Mouse (Mus musculus) urinary bladder, postnatal 14 days (tissue): ENCODE measurements around the gene Plcb2.
A peak's percentile ranks its signal among the peaks of the same experiment; 100 is the strongest.

Experiments used
- DNase-seq: peaks from one replicate; pipeline ENCODE4 v3.0.0; 2021; ENCODE audit warnings: low spot score

The Plcb2 gene

GRCm38 (mm10) chr2:118685088-118685487 is 43.1 kb downstream of the Plcb2 start:
- DNase-seq: no peak

DNA sequence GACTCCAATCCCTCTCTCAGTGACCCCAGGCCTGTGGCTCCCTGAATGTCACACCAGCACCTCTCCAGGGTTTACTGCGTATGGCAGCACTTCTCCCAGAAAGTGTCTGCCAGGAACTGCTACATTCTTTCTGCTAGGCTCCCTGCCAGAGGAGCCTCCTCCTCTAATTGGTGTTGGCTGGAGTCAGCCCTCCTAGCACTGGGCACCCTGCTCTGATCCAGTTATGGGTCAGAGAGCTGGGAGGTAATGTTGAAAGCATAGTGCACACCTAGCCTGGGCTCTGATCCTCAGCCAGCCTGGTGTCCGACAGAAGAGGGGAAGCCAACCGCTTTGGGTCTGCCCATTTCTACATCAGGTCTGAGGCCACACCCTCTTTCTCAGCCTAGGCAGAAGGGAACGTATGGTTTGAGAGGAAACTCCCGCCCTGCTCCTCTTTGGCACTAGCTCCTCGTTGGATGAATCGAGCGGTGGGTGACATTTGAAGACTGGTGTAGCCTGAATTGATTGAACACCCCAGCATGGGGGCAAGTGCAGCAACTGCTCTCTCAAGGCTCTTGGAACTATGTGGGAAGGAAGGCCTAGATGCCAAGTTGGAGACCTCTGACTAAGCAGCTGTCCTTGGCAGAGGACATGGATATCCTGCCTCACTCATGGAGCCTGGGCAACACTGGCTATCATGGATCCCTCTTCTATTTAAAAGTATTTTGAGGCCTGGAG is 45.5 kb downstream of the Plcb2 start:
- no peak for DNase-seq

GRCm38 (mm10) chr2:118680926-118681325 is 47.3 kb downstream of the Plcb2 start:
- DNase-seq: no peak

- no peak for DNase-seq
Measured at GRCm38 (mm10) chr2:118679577-118679976, 48.7 kb downstream of the Plcb2 start.

- peak; percentile 61 for DNase-seq
Measured at GRCm38 (mm10) chr2:118677817-118678216, 50.4 kb downstream of the Plcb2 start.

DNA sequence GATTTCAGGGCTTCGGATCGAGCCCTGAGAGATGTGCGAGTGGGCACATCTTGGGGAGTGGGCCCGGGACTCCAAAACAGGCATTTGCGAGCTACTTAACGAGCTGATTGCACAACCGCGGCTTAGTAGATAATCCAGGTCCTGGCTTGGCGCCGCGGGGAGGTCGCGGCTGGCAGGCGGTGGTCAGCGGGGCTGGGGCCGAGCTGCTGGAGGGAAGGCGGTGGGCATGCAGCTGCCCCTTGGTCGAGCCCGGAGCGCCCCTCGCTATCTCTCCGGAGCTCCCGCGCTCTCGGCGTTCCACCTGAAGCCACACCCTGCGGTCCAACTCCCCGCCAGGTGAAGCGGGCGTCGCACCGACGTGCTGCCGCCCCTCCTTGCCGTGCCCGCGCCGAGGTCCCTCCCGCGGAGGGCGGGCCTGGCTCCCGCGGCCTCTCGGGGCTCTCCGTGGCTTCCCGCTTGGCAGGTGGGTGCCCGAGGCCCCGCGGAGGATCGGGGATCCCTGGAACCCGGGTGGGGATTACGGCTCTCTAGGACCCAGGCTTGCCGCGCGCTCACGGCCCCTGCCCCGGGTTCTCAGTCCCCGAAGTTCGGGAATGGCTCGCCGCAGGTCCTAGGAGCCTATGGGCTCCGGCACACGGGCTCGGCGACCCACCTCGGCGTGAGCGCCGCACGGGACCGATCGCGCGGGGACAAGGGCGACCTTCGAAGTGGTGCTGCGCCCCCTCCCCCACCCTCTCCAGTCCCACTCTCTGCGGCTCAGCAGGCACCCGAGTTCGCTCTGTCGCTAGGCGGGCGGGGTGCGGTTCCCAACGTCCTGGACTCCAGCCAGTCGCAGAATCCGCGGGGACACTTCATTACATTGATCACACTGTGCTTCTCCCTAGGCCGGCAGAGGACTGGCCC is 51.1 kb downstream of the Plcb2 start:
- peak; percentile 60 for DNase-seq

DNA sequence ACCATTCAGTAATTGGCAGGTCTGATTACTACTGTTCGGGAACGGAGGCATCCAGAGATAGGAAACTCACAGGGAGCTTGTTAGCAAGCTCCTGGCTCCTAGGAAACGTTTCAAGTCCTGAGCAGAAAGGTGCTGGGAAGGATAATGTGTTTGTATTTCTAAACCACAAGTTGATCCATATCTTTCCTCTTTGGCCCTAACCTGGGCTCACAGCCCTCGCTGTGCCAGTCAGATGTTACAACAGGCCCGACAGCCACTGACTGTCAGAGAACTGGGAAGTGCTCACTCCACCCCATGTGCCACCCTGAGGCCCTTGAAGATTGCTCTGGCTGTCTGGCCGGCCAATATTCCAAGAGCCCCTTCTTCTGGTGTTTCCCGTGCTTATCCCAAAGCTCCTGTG is 53.7 kb downstream of the Plcb2 start:
- DNase-seq: peak; percentile 61

GRCm38 (mm10) chr2:118673686-118674465 is 54.4 kb downstream of the Plcb2 start:
- peak; percentile 57 for DNase-seq

- no peak for DNase-seq
Measured at GRCm38 (mm10) chr2:118671728-118672127, 56.5 kb downstream of the Plcb2 start.

GRCm38 (mm10) chr2:118669785-118670184 is 58.5 kb downstream of the Plcb2 start:
- DNase-seq: no peak

GRCm38 (mm10) chr2:118669245-118669644 is 59.0 kb downstream of the Plcb2 start:
- DNase-seq: peak; percentile 35

DNA sequence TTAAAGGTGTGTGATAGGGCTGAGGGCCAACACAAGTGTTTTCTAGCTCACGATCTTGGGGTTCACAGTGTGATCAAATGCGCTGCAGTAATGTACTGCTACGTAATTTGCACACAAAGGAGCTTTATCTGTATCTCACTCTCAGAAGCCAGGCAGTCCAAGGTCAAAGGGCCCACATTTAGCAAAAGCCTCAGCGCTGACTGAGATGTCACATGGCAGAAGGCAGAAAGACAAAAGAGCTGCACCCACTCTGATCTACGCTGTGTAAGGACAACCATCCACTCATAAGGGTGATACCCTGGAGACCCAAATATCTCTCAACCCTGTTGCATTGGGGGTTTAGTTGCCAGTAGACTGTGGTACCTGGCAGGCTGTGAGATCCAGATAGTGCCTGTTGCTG is 61.1 kb downstream of the Plcb2 start:
- no peak for DNase-seq

DNA sequence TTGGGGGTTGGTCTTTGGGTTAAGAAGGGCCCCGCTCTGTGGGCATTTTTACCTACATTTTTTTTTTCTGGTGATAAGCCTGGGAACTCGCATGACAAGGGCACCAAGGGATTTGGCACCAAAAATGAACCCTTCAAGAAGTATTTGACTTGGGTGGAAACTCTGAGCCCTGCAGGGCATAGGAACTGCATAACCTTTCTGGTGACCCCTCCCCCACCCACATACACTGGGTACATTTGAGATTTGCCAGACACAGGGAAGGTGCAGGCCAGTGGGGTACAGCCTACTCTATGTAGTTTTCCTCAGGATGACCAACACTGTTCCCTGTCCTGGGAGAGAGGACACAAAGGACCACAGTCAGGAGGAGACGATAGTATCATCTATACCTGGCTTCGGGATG is 62.6 kb downstream of the Plcb2 start:
- no peak for DNase-seq

GRCm38 (mm10) chr2:118664975-118665516 is 63.2 kb downstream of the Plcb2 start:
- DNase-seq: peak; percentile 40

DNA sequence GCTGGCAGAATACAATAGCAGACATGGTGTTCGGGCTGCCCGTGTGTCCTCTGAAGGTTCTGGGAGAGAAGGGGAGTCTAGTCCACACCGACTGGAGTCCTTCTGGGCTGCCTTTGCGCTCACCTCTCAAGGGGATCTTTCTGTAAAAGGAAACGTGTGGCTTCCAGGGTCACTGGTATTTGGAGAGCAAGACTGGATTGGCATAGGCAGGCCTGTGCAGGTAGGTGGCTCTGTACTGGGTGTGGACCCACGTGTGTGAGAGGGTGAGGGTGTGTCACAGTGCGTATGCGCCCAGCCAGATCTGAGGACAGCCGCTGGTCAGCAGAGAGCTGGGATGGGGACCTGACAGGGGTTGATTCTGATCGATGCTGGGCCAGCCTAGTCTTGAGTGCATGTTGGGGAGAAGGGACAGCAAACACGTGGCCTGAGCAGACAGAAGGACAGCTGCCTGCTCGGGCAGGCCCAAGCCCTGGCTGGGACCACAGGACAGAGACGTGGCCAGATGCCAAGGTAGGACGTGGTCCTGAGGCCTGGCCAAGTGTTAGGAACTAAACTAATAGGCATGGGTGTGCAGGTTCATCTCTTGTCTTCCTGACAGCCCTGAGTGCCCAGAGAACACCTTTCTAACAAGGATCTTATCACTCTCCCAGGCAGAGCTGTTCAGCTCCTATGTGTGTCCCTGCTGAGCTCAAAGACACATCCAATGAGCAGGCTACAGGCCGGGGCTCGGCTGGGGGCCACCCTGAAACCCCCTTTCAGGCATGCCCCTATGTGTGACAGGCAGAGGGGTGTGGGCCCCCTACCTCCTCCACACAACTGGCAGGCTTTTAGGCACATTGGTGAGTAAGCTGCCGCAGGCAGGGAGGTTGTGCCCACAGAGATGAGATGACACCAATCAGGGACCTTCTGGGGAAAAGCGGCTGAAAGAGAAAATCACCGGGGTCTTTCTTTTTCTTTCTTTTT is 64.2 kb downstream of the Plcb2 start:
- peak; percentile 87 for DNase-seq

GRCm38 (mm10) chr2:118662902-118663803 is 65.1 kb downstream of the Plcb2 start, which contains the start of gene Pak6:
Gene Pak6, plus strand, starts transcription at chr2:118663303.
- peak; percentile 47 for DNase-seq

DNA sequence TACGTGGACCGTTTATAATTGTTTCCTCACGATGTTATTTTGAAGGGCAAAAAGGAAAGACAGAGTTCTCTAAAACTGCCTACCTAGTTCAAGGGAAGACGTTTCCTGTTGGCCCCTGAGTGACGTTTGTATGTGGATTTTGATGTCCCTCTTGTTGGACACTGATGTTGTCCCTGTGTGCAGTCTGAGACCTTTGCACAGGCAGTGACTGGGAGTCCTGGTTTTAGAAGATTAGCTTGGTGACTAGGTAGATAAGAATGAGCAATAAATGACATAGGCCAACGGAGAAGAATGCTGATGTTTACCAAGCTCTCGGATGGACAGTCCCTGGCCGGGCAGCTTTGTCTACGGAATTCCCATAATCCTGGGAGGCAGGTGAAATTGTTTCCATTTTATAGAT is 66.3 kb downstream of the Plcb2 start:
- no peak for DNase-seq

DNA sequence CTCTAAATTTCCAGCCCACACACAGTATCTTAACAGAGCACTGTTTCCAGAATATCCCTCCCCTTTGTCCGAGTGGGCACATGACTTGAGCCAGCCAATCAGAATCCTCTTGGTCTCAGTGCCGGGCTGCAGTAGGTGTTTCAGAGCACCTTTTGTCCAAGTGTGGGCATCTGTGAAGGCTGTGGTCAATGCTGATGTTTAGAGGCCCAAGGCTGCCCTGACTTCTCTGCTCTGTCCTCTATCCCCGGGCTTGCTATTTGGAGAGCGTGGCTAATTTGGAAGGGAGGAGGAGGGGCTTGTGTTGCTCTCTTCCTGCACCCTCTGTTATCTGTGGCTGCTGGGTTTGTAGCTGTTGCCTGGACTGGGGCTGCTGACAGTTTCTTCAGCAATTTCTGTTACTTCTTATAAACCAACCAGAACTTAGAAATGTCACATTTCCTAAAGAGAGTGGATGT is 68.2 kb downstream of the Plcb2 start:
- peak; percentile 56 for DNase-seq

GRCm38 (mm10) chr2:118659493-118659892 is 68.7 kb downstream of the Plcb2 start:
- DNase-seq: no peak

DNA sequence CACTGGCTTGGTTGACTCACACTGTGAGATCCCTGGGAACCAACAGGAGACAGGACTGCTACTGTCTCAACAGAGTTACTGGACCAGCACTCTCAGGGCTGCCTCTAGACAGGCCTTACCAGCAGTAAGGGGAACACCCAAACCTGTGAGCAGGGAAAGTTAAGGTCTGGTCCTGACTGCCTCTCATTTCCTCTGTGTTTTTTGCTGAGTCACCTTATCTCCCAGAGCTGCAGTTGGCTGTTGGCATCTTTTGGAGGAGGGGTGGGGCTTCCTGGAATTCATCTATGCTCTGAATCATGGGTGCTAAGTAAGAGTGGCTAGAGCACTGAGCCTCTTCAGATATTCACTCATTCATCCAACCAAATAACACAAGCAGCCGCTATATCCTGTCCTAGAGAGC is 69.2 kb downstream of the Plcb2 start:
- peak; percentile 64 for DNase-seq
